28 mouse cellular contexts compared by ENCODE assay signal in genomic region chr1:162893014-162893413, GRCm38 (mm10). TPM values are rescaled to one million over a fixed set of nuclear protein-coding genes. Genes with fewer than 3 reads are reported as not detected.
"Had no signal": no experiment of that assay in that cellular context is flagged by ENCODE, and none has a peak within 500 bp of the region (broad histone marks: within the 10 kb centered on the region; RNA-seq: fewer than 3 reads in every experiment).

No protein-coding gene starts in this region.

- ATAC-seq: midbrain, embryonic 13.5 days; midbrain, embryonic 16.5 days had no signal

- H3K27ac ChIP-seq: layer of hippocampus, adult 2 months; limb, embryonic 10.5 days; limb, embryonic 13.5 days; liver, embryonic 12.5 days; midbrain, embryonic 10.5 days; midbrain, embryonic 13.5 days; neural tube, embryonic 13.5 days had no signal

- H3K4me3 ChIP-seq: layer of hippocampus, adult 2 months; limb, embryonic 10.5 days; limb, embryonic 13.5 days; liver, embryonic 12.5 days; liver, embryonic 15.5 days; megakaryocyte, embryonic 14.5 days; midbrain, embryonic 10.5 days; midbrain, embryonic 13.5 days; myocyte; neural tube, embryonic 13.5 days had no signal

- H3K9me3 ChIP-seq: limb, embryonic 10.5 days; limb, embryonic 13.5 days; liver, embryonic 12.5 days; liver, embryonic 15.5 days; megakaryocyte, embryonic 14.5 days; midbrain, embryonic 13.5 days; neural tube, embryonic 13.5 days had no signal

- H3K27me3 ChIP-seq: limb, embryonic 13.5 days; liver, embryonic 12.5 days; liver, embryonic 15.5 days; megakaryocyte, embryonic 14.5 days; midbrain, embryonic 13.5 days; neural tube, embryonic 13.5 days had no signal

- DNase-seq: kidney, adult 2 months; layer of hippocampus, adult 9-11 months; liver; lung, adult 2 months; lung, postnatal 14 days; thymus, adult 2 months; thymus, postnatal 14 days; thymus, postnatal 4 days had no signal

- H3K4me2 ChIP-seq: limb, embryonic 13.5 days; liver, embryonic 12.5 days; liver, embryonic 15.5 days; midbrain, embryonic 13.5 days; neural tube, embryonic 13.5 days had no signal

- H3K36me3 ChIP-seq: limb, embryonic 10.5 days; limb, embryonic 13.5 days; liver, embryonic 12.5 days; liver, embryonic 15.5 days; midbrain, embryonic 10.5 days; midbrain, embryonic 13.5 days; neural tube, embryonic 13.5 days had no signal

- H3K9ac ChIP-seq: limb, embryonic 13.5 days; liver, embryonic 12.5 days; liver, embryonic 15.5 days; midbrain, embryonic 13.5 days; neural tube, embryonic 13.5 days had no signal

- H3K4me1 ChIP-seq: limb, embryonic 10.5 days; limb, embryonic 13.5 days; liver, embryonic 12.5 days; liver, embryonic 15.5 days; megakaryocyte, embryonic 14.5 days; midbrain, embryonic 10.5 days; midbrain, embryonic 13.5 days; neural tube, embryonic 13.5 days had no signal

RNA-seq across cellular contexts. Expression of gene Fmo2, which starts 5.5 kb away (rescaled TPM):
- total RNA-seq: monocyte, adult 5-6 weeks had no signal
- polyA plus RNA-seq: midbrain, embryonic 13.5 days; myocyte had no signal

RNA-seq across cellular contexts. Expression of gene Fmo1, which starts 26.6 kb away (rescaled TPM):
- total RNA-seq: monocyte, adult 5-6 weeks had no signal

RNA-seq across cellular contexts. Expression of gene Fmo6, which starts 44.3 kb away (rescaled TPM):
- total RNA-seq: layer of hippocampus, adult 2 months; layer of hippocampus, postnatal 25 days; left cerebral cortex, adult 18-20 months; left cerebral cortex, postnatal 25 days; monocyte, adult 5-6 weeks had no signal
- polyA plus RNA-seq: kidney, adult 2 months; kidney, postnatal 0 days; large intestine, adult 2 months; limb, embryonic 10.5 days; liver, embryonic 12.5 days; liver, embryonic 15.5 days; midbrain, embryonic 10.5 days; midbrain, embryonic 13.5 days; midbrain, embryonic 16.5 days; myocyte; neural tube, embryonic 13.5 days; small intestine, adult 2 months; spleen, adult 2 months; stomach, embryonic 16.5 days had no signal
